Mouse (Mus musculus): ENCODE data around the gene Gm1113.
A peak's percentile ranks its signal among the peaks of the same experiment; 100 is the strongest.

The Gm1113 gene

GRCm38 (mm10) chr9:35518169-35518568, at the start of gene Gm1113:
Gene Gm1113 (minus strand): TSS chr9:35518269.
- DNase-seq = no peak

GRCm38 (mm10) chr9:35564536-35565240, 46.6 kb upstream of the Gm1113 start:
- no peak for DNase-seq

DNA sequence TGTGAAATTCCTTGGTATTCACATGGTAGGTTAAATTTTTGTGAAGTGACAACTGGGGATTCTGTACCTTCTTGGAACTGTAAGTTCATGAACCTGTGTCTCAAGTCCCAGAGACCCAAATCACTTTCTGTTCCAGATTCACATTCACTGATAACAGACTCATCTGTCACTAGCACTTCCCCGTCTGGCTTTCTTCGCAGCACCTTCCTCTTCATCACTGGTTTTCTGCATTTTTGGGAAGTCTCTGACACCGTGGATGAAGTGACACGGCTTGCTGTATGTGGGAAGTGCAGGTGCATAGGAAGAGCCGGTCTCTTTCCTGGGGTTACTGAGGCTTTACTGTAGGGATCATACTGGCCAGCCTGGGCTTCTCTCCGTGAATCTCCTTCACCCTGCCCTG, 43.5 kb upstream of the Gm1113 start:
- DNase-seq = no peak

- DNase-seq = no peak
These were observed 43.0 kb upstream of the Gm1113 start for GRCm38 (mm10) chr9:35561076-35561475.

DNA sequence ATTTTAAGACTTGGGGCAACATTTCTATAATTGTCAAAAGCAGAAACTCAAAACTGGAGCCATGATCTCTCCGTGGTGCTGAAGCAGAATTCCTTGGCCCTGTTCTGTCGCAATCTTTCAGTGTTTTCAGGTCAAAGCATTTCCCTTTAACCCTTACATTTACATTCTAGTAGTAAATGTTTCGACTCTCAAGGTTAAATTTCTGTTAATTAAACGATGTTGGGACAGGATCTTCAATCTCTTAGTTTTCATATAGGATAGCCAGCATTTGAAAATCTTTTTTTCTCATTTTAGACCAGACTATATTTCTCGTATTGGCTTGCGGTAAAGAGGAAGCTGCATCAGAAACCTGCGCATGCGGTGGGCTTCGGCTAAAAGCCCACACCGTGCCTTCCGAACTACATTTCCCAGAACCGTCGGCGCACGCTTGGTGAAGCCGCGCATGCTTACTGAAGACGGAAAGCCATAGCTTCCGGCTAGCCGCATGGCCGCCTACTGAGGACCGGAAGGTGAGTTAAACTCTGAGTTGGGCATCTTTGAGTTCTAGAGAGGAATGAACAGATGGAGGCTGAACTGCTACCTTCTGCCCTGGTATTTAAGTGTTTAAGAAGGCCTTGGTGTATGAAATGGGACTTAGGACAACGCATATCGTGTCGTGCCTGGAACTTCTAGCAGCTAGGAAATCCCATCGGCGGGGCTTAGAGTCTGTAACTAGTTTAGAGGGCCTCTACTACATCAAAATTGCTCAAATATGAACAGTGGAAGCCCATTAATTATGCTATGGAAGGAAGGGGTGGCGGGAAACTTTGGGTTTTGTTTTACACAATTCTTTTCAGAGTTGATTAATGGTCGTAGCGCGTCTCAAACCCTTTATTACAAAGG, 41.2 kb upstream of the Gm1113 start:
- DNase-seq = peak; percentile 87

DNA sequence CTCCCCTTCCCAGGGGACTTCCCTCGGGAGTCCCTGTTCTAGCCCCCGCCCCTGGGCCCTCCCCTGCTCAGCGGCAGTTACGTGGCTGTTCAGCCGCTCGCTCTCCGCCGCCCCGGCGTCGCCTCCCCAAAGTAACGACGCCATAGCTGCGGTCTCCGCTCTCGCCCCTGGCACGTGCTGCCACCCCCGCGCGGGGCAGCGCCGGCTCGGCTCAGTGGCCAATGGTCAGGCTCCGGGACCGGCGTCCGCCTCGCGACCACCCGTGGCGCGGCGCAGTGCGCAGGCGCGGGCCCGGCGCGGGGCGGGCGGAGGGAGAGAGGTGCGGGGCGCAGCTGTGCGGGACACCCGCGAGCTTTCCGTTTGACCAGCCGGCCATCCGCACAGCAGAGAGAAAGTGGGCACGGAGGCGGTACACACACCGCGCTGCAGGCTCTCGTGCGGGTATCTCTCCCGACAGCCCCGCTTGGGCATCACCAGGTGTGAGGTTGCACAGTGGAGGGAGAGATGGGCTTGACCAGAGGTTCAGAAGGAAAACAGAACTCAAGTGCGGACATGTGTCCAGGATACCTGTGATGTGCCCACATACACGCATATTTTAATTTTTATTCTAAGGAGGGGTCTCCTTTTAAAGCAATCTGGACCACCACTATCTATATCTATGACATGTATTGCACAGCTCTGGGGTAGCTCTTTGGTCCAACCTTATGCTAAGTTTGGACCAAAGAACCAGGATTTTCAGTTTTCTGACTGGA, 40.4 kb upstream of the Gm1113 start, which contains the start of the genes Ddx25 and Pus3:
TSS of gene Ddx25 (minus strand) at position 272 of the 752 bp plus-strand sequence.
TSS of gene Pus3 (plus strand) at position 339 of the 752 bp plus-strand sequence.
- DNase-seq = peak; percentile 93

GRCm38 (mm10) chr9:35556494-35557102, 38.5 kb upstream of the Gm1113 start:
- DNase-seq = no peak

DNA sequence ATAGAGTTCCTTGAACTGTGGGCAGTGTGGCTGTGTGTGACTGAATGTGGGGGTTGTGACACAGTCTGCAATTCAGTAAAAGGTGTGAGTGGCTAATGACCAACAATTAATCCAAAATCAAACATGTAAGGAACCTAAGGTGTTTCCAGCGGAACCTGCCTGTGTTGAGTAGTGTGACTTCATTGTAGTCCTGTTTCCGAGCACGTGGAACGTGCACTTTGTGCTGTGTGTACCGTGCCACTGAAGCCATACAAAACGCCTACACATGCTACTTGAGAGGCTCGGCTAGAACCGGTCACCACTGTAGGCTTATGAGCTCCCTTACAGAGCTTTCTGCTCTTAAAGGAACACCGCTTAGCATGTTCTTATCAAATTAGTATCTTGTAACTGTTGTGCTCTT, 30.4 kb upstream of the Gm1113 start:
- no peak for DNase-seq

GRCm38 (mm10) chr9:35546745-35547144, 28.7 kb upstream of the Gm1113 start:
- DNase-seq = no peak

DNA sequence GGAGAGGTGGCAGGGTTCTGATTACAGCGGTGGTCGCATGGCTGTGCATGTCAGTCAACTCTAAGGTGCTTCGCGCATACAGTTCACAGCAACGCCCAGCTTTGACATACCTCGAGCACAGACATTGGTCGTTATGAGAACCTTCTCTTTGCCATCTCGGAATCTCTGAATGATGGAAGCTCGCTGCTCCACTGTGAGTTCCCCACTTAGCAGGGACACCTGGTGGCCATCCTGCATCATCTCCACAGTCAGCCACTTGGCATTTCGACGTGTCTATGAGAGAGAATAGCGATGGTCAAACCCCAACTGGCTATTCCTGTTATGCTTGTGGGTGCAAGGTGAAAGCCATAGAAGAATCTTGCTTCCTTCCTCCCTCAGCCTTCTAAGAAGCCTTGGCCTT, 27.6 kb upstream of the Gm1113 start:
- DNase-seq = no peak

- no peak for DNase-seq
These were observed 26.6 kb upstream of the Gm1113 start for GRCm38 (mm10) chr9:35544666-35545065.

DNA sequence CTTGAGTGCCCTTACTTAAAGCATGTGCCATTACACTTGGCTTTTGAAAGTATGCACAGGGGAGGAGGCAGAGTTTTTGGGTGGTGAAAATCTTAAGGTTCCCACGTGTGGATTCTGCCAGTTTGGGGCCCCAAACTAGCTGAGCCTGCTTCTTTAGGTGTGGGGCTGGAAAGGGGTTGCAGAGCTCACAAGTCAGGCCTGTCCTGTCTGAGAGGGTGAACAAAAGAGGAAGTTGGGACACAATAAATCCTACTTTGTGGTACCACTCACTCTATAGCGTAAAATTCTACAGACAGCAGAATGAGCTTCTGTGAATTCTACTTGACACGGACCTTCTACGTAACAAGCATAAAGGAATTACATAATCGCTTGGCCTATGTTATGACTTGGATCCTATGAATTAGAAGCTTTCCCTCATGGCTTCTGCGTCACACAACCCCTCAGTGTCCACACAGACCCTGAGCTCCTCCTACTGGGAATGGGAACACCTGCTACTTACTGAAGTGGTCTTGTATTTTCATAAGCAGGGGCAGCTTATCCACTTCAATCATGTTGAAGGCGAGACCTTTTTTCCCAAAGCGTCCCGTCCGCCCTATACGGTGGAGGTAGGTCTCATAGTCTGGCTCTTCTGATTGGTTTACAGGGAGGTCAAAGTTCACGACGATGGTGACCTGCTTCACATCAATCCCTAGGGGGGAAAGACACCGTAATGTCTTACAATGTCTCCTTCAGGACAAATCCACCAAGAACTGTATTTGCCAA, 25.2 kb upstream of the Gm1113 start:
- DNase-seq = no peak

DNA sequence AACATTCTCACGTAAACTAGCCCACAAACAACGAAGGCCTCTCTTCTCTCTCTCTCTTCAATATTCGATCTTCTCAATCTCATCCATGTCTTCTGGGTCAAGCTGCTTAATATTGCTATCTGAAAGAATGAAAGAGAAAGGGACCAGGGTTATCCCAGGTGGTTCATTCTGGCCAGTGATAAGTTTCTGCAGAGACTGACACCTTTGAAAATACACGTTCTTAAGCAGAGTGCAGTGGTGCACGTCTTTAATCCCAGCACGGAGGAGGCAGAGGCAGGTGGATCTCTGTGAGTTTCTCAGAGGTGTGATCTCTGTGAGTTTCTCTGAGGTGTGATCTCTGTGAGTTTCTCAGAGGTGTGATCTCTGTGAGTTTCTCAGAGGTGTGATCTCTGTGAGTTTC, 23.9 kb upstream of the Gm1113 start:
- no peak for DNase-seq

DNA sequence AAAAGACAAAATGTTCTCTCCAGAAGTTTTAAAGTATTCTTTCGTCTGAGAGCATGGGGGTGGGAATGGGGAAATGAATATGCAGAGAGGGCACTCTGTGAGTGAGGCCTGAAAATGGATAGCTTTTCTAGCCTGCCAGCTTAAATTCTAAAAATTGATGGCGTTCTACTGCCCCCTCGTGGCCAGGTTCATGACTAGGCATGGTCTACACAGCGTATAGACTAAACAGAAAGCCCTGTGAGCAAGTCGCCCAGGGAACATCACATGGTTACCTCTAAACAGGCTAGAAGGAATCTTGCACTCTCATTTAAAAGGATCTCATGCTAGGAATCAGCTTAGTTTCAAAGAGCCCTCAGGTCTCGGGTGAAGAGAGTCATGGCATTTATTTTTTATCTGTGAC, 23.4 kb upstream of the Gm1113 start:
- peak; percentile 69 for DNase-seq

DNA sequence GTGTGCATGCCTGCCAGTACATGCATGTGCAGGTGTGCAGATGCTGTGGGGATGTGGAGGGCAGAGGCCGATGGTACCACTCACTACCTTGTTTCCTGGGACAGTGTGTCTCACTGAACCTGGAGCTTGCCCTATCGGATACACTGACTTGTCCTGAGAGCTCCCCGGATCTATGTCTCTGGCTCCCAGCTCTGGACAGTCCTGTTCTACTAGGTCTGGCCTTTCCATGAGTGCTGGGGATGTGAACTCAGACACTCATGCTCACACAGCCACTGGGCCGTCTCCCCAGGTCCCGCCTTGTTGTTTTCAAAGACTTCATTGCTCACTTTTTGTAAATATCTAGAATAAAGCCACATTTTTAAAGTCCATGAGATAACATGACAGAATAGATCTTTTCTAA, 23.0 kb upstream of the Gm1113 start:
- DNase-seq = no peak

- DNase-seq = no peak
These were observed 21.1 kb upstream of the Gm1113 start for GRCm38 (mm10) chr9:35539001-35539750.

GRCm38 (mm10) chr9:35535876-35536275, 17.8 kb upstream of the Gm1113 start:
- no peak for DNase-seq

DNA sequence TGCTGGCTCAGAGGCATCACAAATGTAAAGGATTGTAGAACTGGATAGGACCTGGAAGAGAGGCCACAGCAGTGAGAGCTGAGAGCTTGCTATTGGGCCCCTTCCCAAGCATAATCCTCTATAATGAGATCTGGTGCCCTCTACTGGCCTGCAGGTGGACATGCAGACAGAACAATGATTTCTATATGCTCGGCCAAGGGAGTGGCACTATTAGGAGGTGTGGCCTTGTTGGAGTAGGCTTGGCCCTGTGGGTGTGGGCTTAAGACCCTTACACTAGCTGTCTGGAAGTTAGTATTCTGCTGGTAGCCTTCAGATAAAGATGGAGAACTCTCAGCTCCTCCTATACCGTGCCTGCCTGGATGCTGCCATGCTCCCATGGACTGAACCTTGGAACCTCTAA, 17.0 kb upstream of the Gm1113 start:
- peak; percentile 57 for DNase-seq

DNA sequence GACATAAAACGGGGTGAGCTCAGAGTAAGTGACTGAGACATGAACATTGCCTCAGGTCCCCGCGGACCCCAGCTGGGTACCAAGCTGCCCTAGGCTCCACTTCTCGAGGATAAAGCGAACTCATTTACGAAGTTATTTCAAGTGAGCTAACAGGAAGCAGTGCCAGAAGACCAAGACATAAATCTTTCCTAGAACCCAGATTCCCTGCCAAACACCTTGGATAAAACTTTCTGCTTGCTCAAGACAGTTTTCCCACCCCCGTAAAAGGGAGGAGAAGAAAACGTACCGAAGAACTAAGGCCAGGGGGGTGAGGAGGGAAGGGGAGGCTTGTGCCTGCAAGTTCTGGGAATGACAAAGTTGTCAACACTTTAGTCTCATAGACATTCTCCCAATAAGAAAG, 15.2 kb upstream of the Gm1113 start:
- no peak for DNase-seq

GRCm38 (mm10) chr9:35529796-35530195, 11.7 kb upstream of the Gm1113 start:
- DNase-seq = no peak

DNA sequence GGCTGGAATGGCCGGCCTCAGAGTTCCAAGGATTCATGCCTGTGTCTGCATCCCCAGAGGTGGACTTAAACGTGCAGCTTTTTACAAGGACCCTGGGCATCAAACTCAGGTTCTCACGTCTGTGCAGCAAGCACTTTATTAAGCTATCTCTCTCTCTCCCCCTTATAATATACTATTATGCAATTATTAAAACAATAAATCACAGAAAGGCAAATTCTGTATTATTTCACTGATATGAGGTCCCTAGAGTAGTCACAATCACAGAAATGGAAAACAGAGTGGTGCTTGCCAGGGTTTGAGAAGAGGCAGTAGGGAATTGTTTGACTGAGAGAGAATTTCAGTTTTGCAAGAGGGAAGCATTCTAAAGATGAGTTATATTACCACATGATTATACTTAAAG, 11.1 kb upstream of the Gm1113 start:
- no peak for DNase-seq
